Mouse (Mus musculus): Measurements from ENCODE around the gene Skap1.

The Skap1 gene

GRCm38 (mm10) chr11:96466382-96466781 is 2.0 kb downstream of the Skap1 start:
- DNase-seq, result no peak

- DNase-seq, result no peak
These were observed 2.6 kb downstream of the Skap1 start for GRCm38 (mm10) chr11:96466987-96467386.

- no peak for DNase-seq
These were observed 3.8 kb downstream of the Skap1 start for GRCm38 (mm10) chr11:96468048-96468745.

DNA sequence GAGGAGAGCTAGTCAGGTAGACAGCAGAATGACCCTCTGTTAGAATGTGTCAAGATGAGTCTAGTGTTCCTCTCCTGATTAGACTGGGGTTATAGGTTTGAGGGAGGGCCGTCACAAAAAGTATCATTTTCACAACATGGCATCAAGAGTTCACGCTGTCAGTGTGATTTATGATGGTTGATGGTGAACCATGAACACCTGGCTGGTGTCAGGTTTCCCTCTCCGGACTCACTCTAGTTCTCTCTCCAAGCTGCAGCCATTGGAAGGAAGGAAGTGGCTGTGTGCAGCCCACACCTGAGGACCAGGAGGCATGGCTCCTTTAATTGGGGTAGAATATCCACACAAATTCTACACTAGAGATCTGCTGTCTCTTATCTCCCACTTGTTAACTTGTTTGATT is 18.3 kb downstream of the Skap1 start:
- no peak for DNase-seq

DNA sequence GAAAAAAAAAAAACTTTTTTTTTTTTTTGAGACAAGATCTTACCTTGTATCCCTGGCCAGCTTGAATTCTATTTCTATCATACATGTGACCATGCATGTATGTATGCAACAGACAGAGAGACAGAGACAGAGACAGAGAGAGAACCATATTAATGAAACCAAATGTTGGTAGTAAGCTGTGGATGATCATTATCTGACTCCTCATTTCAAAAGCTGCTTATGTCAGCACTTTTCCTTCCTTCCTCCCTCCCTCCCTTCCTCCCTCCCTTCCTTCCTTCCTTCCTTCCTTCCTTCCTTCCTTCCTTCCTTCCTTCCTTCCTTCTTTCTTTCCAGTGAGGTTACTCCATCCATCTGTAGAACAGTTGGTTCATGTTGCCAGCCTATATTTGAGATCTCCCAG is 18.8 kb downstream of the Skap1 start:
- no peak for DNase-seq

DNA sequence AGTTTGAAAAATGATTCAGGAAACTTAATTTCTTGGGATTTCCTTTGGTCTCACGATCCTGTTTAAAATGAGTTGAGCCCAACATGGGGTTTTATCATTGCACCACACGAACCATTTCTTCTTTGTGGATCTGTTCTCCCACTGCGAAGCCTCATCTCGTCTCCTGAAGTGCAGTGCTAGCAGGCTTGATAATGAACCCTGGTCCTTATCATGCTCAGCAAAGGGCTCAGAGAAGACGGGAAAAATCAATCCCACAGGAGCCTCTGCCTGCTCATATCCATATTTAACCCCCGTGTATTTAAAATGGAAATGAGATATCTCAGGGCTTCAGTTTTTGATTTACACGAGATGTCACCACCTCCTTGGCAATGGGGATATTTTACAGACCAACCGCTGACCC is 34.1 kb downstream of the Skap1 start:
- no peak for DNase-seq

DNA sequence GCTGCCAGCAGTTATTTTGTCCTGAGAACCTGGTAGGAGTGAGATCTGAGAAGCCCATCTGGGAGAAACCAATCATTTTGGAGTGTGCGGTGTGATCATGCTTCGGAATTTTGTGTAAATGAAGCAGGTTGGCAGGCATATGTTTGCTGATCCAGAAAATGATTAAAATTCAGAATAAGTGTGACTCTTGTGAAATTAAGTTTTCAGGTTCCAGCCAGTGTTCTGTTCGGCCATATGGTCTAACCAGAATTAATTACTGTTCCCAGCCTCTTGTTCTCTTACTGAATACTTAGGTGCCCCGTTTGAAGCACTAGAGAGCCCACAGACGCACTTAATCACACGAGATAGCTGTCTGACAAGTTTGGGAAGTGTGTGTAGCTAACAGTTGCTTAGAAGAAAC is 36.6 kb downstream of the Skap1 start:
- DNase-seq, result peak; percentile 4

- no peak for DNase-seq
These were observed 38.6 kb downstream of the Skap1 start for GRCm38 (mm10) chr11:96502948-96503347.

DNA sequence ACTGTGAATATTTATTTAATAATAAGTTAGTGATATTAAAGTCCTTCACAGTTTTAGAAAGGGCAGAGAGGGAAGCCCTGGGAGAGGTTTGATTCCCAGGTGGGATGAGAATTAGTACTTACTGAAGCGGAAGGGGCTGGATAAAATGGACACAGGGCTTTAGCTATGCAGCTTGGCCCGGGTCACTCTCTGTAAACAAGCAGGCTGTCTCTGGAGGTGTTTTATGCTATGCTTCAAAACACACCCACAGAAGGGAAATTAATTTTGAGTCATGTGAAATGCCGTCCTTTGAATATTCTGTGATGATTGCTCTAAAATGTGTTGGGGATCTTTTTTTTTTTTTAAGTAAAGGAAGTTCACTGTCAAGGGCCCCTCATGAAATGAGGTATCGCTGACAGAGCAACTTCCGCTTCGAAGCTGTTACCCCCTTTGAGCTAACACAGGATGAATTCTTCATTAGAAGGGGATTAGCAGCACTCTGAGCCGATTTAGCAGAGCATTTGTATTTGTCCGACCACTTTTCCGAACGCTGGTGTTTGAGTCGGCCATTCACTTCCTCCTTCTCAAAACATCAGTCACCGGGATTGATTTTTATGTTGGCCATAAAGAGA is 40.2 kb downstream of the Skap1 start:
- DNase-seq, result no peak

- DNase-seq, result no peak
These were observed 41.4 kb downstream of the Skap1 start for GRCm38 (mm10) chr11:96505841-96506240.

- no peak for DNase-seq
These were observed 50.8 kb downstream of the Skap1 start for GRCm38 (mm10) chr11:96515164-96515563.

DNA sequence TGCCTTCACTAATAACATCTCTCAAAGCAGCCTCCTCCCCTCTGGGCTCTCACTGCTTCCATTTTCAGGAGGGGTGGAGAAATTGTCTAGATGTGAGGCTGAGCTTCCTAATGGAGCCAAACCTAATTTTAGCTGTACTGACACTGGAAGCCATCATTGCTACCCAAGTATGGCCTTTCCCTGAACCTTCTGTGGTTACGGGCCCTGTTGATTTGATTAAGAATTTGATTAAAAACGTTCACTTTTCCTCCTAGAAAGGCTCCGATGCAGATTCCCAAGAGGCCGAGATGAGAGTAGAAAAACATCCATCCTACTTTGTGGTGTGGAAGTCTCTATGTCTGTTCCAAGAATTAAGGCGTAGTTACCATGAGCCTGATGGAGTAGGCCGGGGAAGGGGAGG is 60.1 kb downstream of the Skap1 start:
- no peak for DNase-seq

GRCm38 (mm10) chr11:96526137-96526621 is 61.8 kb downstream of the Skap1 start:
- DNase-seq, result no peak

- no peak for DNase-seq
These were observed 67.5 kb downstream of the Skap1 start for GRCm38 (mm10) chr11:96531757-96532433.

DNA sequence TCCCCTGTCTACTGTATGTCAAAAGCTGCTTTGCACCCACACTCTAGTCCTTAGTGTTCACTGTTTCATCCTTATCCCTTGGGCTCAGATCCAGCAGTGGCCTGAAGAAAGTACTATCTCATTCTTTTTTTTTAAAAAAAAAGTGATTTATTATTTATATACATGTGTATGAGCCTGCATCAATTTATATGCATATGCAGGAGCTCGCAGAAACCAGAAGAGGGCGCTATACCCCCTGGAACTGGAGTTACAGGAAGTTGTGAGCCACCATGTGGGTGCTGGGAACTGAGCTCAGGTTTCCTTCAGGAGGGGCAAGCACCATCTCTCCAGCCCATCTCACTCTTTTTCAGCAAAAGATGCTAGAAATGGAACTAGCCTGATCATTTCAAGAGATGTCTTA is 70.1 kb downstream of the Skap1 start:
- DNase-seq, result no peak

- DNase-seq, result no peak
These were observed 71.8 kb downstream of the Skap1 start for GRCm38 (mm10) chr11:96536146-96536545.

DNA sequence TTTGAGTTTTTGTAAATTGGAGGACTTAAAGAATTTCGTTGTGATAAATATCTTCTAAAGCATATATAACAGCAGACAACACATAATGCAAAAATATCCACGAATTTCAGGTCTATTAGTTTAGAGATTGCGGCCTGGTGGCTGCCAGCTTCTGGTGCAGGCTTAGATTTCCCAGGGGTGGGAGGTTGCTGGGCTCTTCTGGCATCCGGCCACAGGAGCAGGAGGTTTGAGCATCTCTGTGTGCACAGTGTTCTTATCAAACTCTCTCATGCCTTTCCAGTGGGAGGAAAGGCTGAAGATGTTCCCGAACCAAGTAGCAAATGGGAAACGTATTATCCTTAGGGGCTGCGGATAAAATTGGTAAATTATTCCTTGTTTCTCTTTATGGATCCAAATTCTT is 77.6 kb downstream of the Skap1 start:
- no peak for DNase-seq

GRCm38 (mm10) chr11:96542561-96542960 is 78.2 kb downstream of the Skap1 start:
- no peak for DNase-seq

GRCm38 (mm10) chr11:96546428-96546827 is 82.0 kb downstream of the Skap1 start:
- no peak for DNase-seq

- DNase-seq, result no peak
These were observed 86.7 kb downstream of the Skap1 start for GRCm38 (mm10) chr11:96550960-96551703.

DNA sequence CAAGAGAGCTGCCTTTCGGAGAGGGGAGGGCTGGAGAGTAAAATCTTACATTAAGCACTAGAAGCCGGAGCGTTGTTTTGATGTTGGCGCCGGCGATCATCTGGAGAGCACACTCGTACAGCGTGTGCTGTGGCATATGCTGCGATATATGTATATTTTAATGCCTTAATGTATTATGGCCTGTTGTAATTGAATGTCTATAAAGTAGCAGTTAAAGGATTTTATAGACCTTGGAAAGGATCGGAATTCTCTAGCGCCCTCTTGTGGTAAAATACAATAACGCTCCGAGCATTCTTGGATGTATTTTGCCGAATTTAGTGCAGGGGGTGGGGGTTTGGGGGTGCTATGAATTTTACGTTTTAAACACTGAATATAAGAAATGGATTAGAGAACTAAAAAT is 88.7 kb downstream of the Skap1 start:
- DNase-seq, result peak; percentile 13

GRCm38 (mm10) chr11:96560229-96560628 is 95.8 kb downstream of the Skap1 start:
- no peak for DNase-seq

- no peak for DNase-seq
These were observed 99.7 kb downstream of the Skap1 start for GRCm38 (mm10) chr11:96564088-96564487.

Measured in right cerebral cortex, postnatal 25 days (tissue).